Mouse (Mus musculus): ENCODE measurements around the gene Fem1b.

DNA sequence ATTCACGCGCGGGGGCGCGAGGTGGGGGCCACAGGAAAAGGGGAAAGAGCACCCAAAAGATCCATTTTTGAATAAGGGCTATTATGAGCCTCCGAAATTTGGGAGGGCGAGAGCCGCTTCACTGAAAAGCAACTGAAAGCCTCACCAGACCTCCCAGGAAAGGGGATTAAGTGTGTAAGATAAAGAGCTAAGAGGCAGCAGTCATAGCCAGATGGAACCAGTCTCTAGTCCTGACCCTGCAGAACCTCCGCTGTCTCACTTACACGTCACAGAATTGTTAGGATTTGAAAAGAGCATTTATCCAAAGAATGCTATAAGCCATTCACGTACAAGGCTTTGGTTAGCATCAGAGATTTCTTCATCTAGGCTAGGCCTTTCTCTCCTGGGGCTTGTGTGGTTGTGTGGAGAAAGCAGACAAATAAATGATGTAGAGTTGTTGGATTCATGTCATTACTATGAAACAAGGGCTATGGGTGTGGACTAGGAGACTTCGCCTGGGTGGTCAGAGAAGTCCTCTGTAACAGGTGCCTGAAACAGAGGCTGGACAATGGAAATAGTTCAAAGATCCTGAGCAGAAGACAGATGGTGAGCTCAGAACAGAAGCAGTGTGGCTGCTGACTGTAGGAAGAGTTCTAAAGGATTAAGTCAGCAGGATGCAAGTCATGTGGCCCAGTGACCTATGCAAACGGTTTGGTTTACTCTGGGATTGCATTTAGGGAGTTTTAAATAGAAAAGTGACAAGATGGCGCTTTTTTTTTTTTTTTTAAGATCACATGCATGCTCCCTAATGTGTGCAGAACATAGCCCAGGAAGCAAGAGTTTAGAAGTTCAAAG is 699 bp upstream of the Fem1b start:
- no peak for TF ChIP-seq GATA1 (IDR thresholded peaks at IDR 0.05; ENCODE audit: borderline replicate concordance, low read length)
- TF ChIP-seq FLI1 (IDR thresholded peaks at IDR 0.05; ENCODE audit: low read length): no peak

Measured in megakaryocyte, embryonic 14.5 days (primary cell).